Mouse (Mus musculus) ovary, postnatal 36 days (tissue): Measurements from ENCODE around the gene Ptprn2.

Experiments
- DNase-seq: peaks from one replicate; pipeline ENCODE4 v3.0.0; 2022; ENCODE audit warnings: low spot score, mixed read lengths

Ptprn2 gene

GRCm38 (mm10) chr12:117318229-117318628 lies 832.7 kb downstream of the Ptprn2 start:
- DNase-seq, result no peak

GRCm38 (mm10) chr12:117323017-117323416 lies 837.5 kb downstream of the Ptprn2 start:
- no peak for DNase-seq
